21 mouse cellular contexts compared by ENCODE assay signal in the genomic region with DNA sequence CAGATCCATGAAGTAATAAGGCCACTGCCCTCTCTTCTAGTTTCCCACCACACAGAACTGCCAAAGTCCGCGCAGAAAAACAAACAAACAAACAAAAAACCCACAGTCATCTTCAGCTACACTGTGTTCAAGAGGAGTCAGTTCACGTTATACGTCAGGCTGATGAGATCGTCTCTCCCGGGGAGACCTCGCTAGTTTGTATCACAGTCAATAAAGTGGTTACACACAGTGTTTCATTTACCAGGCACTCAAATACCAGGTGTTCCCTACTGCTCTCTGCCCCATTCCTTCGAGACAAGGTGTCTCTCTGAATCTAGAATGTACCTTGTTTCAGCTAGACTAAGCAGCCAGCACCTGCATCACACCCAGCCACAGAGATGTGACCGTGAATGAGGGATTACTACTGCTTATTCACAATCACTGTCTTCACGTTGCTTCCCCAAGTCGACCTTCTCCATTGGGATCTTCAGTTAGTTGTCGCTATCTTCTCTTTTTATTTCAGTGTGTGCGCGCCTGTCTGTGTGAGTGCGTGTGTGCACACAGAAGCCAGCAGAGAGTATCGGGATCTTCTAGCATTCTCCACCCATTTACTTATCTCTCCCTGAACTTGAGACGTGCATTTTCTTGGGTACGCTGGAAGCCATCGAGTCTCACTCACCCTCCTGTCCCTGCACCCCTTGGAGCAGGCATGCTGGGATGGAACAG. TPM values are rescaled to one million over a fixed set of nuclear protein-coding genes. Genes with fewer than 3 reads are reported as not detected.
DNase-seq lines count a peak whose midpoint lies in the region; ATAC-seq and TF ChIP-seq lines count a peak whose summit lies in the region.
"Had no signal": no experiment of that assay in that cellular context is flagged by ENCODE, and none has a peak within 500 bp of the region (broad histone marks: within the 10 kb centered on the region; RNA-seq: fewer than 3 reads in every experiment).

No protein-coding gene starts in this region.

- H3K4me2 ChIP-seq in liver, embryonic 13.5 days: peak overlapping the region; percentile 17; the same call in 1 of the 2 replicates
- H3K4me2 ChIP-seq in liver, embryonic 11.5 days: no peak overlapping the region
- peak overlapping the region; percentile 40 for H3K4me2 ChIP-seq in liver, embryonic 15.5 days
- H3K4me2 ChIP-seq: forebrain, embryonic 12.5 days; hindbrain, embryonic 13.5 days had no signal

- TF ChIP-seq CTCF in bone marrow, adult 2 months (IDR thresholded peaks at IDR 0.05; ENCODE audit: control insufficient read depth, insufficient read depth, low read length): no peak

- H3K4me1 ChIP-seq in liver, embryonic 13.5 days (replicated peaks): peaks cover 43% of the 10 kb centered on the region
- H3K4me1 ChIP-seq in liver, embryonic 11.5 days (replicated peaks; ENCODE audit: control insufficient read depth, insufficient read depth, low read length): peaks cover 10% of the 10 kb centered on the region; the same call in 1 of the 2 replicates
- H3K4me1 ChIP-seq in bone marrow, adult 2 months (ENCODE audit: control insufficient read depth, insufficient read depth, low read length): peaks cover 1% of the 10 kb centered on the region; the same call in 1 of the 2 replicates
- H3K4me1 ChIP-seq in liver, embryonic 15.5 days (replicated peaks): peaks cover 42% of the 10 kb centered on the region

- WGBS in liver, embryonic 13.5 days (ENCODE audit: insufficient replicate concordance): 68% methylated on average over 19 of the region's 19 CpGs
- 74% methylated on average over 19 of the region's 19 CpGs for WGBS in liver, embryonic 11.5 days
- 73% methylated on average over 19 of the region's 19 CpGs for WGBS in bone marrow, adult 2 months
- 70% methylated on average over 19 of the region's 19 CpGs for WGBS in liver, embryonic 15.5 days (ENCODE audit: insufficient replicate concordance)

- no peaks in the 10 kb centered on the region for H3K27me3 ChIP-seq in liver, embryonic 13.5 days
- no peaks in the 10 kb centered on the region for H3K27me3 ChIP-seq in liver, embryonic 11.5 days (replicated peaks; ENCODE audit: control insufficient read depth, insufficient read depth, low read length)
- H3K27me3 ChIP-seq in liver, embryonic 15.5 days: no peaks in the 10 kb centered on the region
- H3K27me3 ChIP-seq: hindbrain, embryonic 13.5 days had no signal

- no peak overlapping the region for H3K9ac ChIP-seq in liver, embryonic 13.5 days
- H3K9ac ChIP-seq in liver, embryonic 11.5 days (ENCODE audit: low read depth, low read length): no peak overlapping the region
- no peak overlapping the region for H3K9ac ChIP-seq in liver, embryonic 15.5 days
- H3K9ac ChIP-seq: forebrain, embryonic 12.5 days; hindbrain, embryonic 13.5 days had no signal

- no peak for ATAC-seq in liver, embryonic 13.5 days (ENCODE audit: low read depth)
- ATAC-seq in liver, embryonic 11.5 days (replicated peaks; ENCODE audit: low FRiP score): no peak
- ATAC-seq in liver, embryonic 15.5 days (ENCODE audit: insufficient read depth): no peak
- ATAC-seq: forebrain, embryonic 16.5 days; hindbrain, postnatal 0 days had no signal

- H3K4me3 ChIP-seq in liver, embryonic 13.5 days (replicated peaks): no peak overlapping the region
- no peak overlapping the region for H3K4me3 ChIP-seq in liver, embryonic 11.5 days (ENCODE audit: low read depth, low read length)
- H3K4me3 ChIP-seq in bone marrow, adult 2 months (replicated peaks; ENCODE audit: control insufficient read depth, low read depth, low read length): peak overlapping the region; percentile 1
- H3K4me3 ChIP-seq in liver, embryonic 15.5 days (replicated peaks): no peak overlapping the region
- H3K4me3 ChIP-seq: embryonic facial prominence, embryonic 10.5 days; forebrain, embryonic 12.5 days; heart, embryonic 10.5 days; hindbrain, embryonic 13.5 days had no signal

- no peak for TF ChIP-seq POLR2A in bone marrow, adult 2 months (IDR thresholded peaks at IDR 0.05; ENCODE audit: borderline replicate concordance, control insufficient read depth, low read depth, low read length)

- no peak for DNase-seq in liver, embryonic 13.5 days
- DNase-seq in liver, embryonic 11.5 days (ENCODE audit: low spot score): no peak
- DNase-seq in testis, postnatal 14 days (ENCODE audit: low spot score): peak; percentile 75
- no peak for DNase-seq in spleen, adult 12 weeks (ENCODE audit: low spot score)
- DNase-seq in right cerebral cortex, postnatal 4 days: no peak
- DNase-seq in left cerebral cortex, postnatal 25 days (ENCODE audit: low spot score in 2 of 2): no peak
- DNase-seq: cerebellum, adult 11-12 months; cerebellum, adult 9-10 months; cerebellum, postnatal 25 days; gastrocnemius, postnatal 10 days; heart, adult 18-20 months; heart, postnatal 10 days; heart, postnatal 4 days had no signal

- no peak overlapping the region for H3K27ac ChIP-seq in liver, embryonic 13.5 days
- no peak overlapping the region for H3K27ac ChIP-seq in liver, embryonic 11.5 days (ENCODE audit: low read depth, low read length)
- peak overlapping the region; percentile 24 for H3K27ac ChIP-seq in bone marrow, adult 2 months (ENCODE audit: control insufficient read depth, insufficient read depth, low read depth, low read length, poor library complexity)
- H3K27ac ChIP-seq in liver, embryonic 15.5 days (replicated peaks): peak overlapping the region; percentile 49
- H3K27ac ChIP-seq: embryonic facial prominence, embryonic 10.5 days; forebrain, embryonic 12.5 days; heart, embryonic 10.5 days; hindbrain, embryonic 13.5 days; hindbrain, postnatal 0 days had no signal

- intact Hi-C loops in left cerebral cortex, postnatal 25 days (cut with DNase I): no loop called here

- H3K36me3 ChIP-seq in liver, embryonic 13.5 days: no peaks in the 10 kb centered on the region
- no peaks in the 10 kb centered on the region for H3K36me3 ChIP-seq in liver, embryonic 11.5 days (ENCODE audit: control insufficient read depth, insufficient read depth, low read length)
- no peaks in the 10 kb centered on the region for H3K36me3 ChIP-seq in liver, embryonic 15.5 days (replicated peaks)
- H3K36me3 ChIP-seq: embryonic facial prominence, embryonic 10.5 days; forebrain, embryonic 12.5 days; heart, embryonic 10.5 days; hindbrain, embryonic 13.5 days had no signal

- H3K9me3 ChIP-seq in liver, embryonic 13.5 days (replicated peaks): no peaks in the 10 kb centered on the region
- no peaks in the 10 kb centered on the region for H3K9me3 ChIP-seq in liver, embryonic 11.5 days (ENCODE audit: control insufficient read depth, low read length)
- no peaks in the 10 kb centered on the region for H3K9me3 ChIP-seq in liver, embryonic 15.5 days (replicated peaks)
- H3K9me3 ChIP-seq: embryonic facial prominence, embryonic 10.5 days; forebrain, embryonic 12.5 days; heart, embryonic 10.5 days; hindbrain, embryonic 13.5 days had no signal

RNA-seq across cellular contexts. Expression of gene Usp15, which starts 3.0 kb away (rescaled TPM):
- 101 and 125 TPM in 2 replicates for polyA plus RNA-seq in liver, embryonic 13.5 days (2015; fragmentation: Nextera tagmentation; extraction: Ambion mirVana)
- 139 and 159 TPM in 2 replicates for polyA plus RNA-seq in liver, embryonic 11.5 days (2014; fragmentation: Nextera tagmentation; extraction: Ambion mirVana)
- 110 and 125 TPM in 2 replicates for polyA plus RNA-seq in bone marrow, adult 2 months (2011; ENCODE audit: insufficient read depth, insufficient read length, low replicate concordance, missing spikeins)
- polyA plus RNA-seq in liver, embryonic 15.5 days (2015; fragmentation: Nextera tagmentation; extraction: Ambion mirVana): 82.0 and 84.9 TPM in 2 replicates
- total RNA-seq in left cerebral cortex, postnatal 25 days (2021): 100 to 1,000 TPM; 107 to 108 TPM

Comparison
In these comparisons a context has a peak if more than half of its experiments do, and no peak if none do; other contexts are left out.
1. H3K27ac ChIP-seq: peak in bone marrow, adult 2 months (single experiment) and liver, embryonic 15.5 days (single experiment); none in liver, embryonic 13.5 days (single experiment) and liver, embryonic 11.5 days (single experiment).